Mouse (Mus musculus) spleen, adult 12 weeks (tissue): ENCODE data around the gene Cnih4.

ENCODE experiments used
- DNase-seq: peaks from one replicate; pipeline ENCODE4 v3.0.0; 2022; ENCODE audit warnings: low spot score

The Cnih4 gene

DNA sequence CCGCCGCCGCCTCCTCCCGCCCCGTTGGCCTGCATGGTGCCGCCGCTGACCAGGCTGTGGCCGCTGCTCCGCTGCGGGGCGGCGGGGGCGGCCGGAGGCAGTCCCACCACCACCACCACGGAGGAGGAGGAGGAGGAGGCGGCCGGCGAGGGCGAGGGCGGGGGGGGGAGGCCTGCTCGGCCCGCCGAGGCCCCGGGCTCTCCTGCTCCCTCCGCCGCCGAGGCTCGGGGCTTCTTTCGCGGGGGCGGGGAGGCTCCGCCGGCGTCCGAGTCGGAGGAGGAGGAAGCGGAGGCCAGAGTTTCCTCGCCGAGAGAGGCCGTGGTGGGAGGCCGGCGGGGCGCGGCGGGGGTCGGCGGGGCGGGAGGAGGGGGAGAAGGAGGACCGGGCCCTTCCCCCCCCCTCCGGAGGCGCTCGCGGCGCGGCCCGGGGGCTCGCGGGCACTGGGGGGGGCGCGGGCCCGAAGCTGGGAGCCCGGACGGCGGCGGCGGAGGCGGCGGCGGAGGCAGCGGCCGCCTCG lies 67.0 kb downstream of the Cnih4 start:
- no peak for DNase-seq

DNA sequence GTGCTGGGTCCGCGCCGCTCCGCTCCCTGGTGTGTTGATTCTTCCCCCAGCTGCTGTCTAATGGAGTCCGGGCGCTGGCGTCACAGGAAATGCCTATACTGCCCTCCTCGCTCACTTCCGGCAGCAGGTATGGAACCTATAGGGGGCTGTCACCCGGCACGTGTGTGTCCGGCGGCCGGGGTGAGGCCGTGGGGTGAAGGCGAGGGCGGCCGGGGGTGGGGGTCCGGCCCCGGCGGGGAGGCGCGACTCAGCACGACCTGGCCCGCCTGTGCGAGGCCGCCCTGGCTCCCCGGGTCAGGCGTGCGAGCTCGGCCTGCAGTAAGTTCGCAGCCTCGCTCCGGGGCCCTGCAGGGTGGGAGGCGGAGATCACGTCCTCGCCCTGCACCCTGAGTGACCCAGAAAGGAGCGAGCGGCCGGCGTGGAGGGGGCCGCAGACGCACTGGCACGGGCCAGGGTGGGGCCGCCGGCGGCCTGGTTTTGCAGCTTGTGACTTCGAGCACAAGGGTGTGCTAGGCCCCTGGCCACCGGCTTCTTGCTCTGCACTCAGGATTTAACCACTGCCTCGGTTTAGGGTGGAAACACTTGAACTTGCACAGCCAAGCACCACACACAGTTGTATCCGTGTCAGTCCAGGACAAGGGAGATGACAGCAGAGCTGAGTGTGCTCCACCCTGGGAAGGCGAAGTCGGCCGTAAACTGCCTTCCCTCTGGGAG lies 67.6 kb downstream of the Cnih4 start, which contains the start of gene Wdr26:
Gene Wdr26 (minus strand): TSS at position 82 of the 714 bp plus-strand sequence.
- DNase-seq = peak; percentile 76

DNA sequence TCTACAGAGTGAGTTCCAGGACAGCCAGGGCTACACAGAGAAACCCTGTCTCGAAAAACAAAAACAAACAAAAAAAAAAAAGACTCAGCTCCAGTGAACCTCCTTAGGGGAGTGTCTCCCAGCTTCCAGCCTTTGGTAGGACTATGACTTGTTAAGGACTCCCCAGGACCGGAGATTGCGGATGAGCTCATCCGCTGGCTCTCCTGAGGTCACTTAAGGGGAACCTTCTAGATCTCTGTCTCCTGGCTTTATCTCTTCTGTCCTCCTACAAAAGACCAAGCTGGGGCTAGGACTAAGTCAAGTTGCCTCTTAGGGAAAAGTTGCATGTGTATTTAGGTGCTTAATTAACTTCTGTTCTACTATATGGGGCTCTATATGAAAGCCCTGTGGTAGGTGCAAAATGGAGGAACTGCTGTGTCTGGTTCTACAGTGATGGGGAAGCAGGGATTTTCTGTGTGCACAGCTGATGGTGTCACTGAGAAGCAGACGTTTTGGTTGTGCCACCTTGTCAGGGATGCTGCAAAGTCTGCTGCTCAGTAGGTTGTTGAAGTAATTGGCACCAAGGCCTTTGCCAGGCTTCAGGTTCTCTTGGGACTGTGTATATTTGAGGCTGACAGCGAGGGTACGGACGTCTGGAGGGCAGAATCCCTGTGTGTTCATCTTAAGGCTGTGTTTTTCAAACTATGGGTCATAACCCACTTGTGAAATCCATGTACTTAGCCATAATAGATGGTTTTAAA lies 70.0 kb downstream of the Cnih4 start:
- no peak for DNase-seq

DNA sequence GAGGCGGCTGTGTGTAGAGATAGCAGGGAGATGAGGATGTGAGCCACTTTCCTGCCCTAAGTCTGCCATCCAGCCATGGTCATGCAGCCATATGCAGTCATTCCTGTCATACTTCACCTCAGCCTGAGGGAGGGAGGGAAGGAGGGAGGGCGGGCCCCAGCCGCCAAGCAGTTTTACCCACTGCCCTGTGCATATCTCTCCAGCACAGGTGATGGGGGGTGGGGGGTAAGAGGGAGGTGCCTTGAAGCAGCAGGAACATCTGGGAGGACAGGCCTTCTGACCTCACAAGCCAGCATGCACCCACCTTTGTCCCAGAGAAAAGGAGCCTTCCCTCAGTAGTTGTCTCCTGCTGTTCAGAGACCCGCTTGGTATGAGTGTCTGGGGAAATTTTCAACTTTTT lies 71.8 kb downstream of the Cnih4 start:
- peak; percentile 58 for DNase-seq
